Mouse (Mus musculus) spleen, postnatal 36 days (tissue): Measurements from ENCODE around the gene Dppa4.

Source experiments
- DNase-seq, 2 experiments: peaks; one replicate each; pipeline ENCODE4 v3.0.0; 2022; ENCODE audit warnings: low spot score in 2 of 2, mixed read lengths in 1 of 2

The Dppa4 gene

DNA sequence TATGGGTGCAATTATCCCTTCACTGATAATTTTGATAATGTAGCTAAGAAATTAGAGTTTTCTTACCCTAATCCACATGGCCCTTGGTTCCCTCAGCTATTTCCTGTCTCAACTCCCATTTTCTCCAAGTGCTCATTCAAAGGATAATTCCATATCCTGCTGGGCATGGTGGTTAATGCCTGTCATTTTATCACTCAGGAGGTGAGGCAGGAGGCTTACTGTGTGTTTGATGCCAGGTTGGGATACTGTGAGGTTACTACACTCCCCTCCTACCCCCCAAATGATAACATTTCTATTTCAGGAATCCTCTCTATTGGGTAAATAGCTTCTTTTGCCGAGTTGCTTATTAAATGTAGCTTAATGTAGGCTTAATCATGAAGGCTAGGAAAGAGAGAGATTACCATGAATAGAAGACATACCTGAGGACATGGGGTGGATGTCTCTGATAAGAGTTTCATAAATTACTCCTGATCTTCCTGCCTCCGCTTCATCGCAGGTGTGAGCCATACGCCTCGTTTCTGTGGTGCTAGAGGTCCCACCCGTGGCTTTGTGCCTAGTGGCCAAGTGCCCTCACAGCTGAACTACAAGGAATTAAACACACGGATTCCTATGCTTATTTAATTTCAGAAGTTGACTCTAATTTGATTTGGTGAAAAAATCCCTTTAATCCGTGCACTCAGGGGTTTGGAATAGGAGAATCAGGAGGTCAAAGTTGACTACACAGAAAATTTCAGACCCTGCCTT lies 40.2 kb downstream of the Dppa4 start:
- DNase-seq, result no peak

DNA sequence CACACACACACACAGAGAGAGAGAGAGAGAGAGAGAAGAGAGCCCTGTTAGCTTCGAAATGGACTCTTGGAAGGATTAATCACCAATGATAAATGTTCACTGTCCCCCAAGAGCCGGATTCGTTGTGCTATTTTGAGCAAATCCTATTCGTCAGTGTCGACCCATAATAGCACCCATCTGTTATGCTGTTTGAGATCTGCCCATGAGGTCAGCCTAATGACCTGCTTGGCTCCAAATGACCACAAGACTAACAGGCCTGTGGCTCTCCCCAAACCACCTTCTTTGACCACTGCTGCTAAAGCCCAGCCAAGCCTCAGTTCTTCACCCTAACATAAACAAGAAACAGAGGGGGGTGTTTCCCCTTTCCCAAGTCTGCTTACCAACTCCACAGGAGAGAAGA lies 43.4 kb downstream of the Dppa4 start:
- DNase-seq, result no peak

DNA sequence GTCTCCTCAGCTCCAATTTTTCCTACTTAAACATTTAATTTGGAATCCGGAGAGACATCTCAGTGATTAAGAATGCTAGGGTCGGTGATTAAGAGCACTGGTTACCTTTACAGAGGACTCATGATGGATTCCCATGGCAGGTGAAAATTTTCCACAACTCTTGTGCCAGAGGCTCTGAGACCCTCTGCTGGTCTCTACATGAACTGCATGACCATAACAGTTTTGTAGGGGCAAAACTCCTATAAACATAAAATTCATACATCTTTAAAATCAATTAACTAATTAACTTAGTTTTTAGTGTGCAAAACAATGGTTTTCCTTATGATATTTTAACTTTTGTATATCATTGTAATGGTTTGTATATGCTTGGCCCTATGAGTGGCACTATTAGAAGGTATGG lies 44.9 kb downstream of the Dppa4 start:
- DNase-seq, result no peak

DNA sequence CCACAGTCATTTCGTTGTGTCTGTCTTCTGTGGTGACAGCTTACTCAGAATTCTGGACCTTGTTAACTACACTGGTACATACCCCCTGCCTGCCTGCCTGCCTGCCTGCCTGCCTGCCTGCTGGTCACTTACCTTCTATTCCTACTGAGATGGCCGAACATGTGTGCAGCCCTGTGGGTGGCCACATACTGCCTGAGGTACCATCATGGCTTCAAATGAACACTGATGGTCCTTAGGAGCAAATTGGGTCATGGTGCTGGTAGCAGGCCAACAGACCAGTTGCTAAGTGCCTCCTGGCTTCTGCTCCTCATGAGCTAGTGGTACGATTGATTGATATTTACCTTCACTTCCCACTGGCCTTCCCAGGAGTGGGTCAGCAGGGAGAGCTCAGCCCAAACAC lies 48.3 kb downstream of the Dppa4 start:
- no peak for DNase-seq

DNA sequence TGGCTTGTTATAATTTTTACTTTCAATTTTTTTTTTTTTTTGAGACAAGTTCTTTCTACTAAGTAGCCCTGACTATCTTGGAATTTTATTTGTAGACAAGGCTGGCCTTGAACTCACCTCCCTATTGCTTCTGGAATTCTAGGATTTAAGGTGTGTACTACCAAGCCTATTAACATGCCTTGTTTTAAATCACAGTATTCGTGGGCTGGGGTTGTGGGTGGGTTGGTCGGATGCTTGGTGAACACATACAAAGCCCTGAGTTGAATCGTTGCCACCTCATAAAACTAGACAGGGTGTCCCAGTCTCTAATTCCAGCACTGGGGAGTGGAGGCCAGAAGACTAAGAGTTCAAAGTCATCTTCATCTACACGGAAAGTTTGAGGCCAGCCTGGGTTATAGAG lies 51.8 kb downstream of the Dppa4 start:
- DNase-seq, result no peak
